Mouse (Mus musculus): ENCODE measurements around the gene Pabpn1. TPM values are rescaled to one million over a fixed set of nuclear protein-coding genes. Genes with fewer than 3 reads are reported as not detected.

Pabpn1 gene
- 273 TPM for total RNA-seq (2023)

DNA sequence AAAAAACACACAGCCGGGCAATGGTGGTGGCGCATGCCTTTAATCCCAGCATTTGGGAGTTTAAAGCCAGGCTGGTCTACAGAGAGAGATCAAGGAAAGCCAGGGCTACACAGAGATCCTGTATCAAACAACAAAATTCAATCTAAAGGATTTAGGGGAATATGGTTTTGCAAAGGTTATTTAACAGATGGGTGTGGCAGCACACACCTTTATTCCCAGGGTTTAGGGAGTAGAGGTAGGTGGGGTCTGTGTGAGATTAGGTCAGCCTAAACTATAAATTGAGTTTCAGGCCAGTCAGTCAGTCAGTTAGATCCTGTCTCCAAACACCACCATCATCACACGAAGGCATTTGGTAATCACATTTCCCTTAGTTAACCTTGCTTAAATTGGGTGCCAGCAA is at the start of gene Pabpn1:
Gene Pabpn1 (plus strand): TSS at position 301 of the 400 bp plus-strand sequence.

GRCm38 (mm10) chr14:54870861-54871260 is 21.4 kb upstream of the Pabpn1 start, which contains the start of gene Homez:
Gene Homez (minus strand): TSS chr14:54870961.

GRCm38 (mm10) chr14:54877048-54877715 is 15.1 kb upstream of the Pabpn1 start, which contains the start of gene Ppp1r3e:
Gene Ppp1r3e (minus strand): TSS chr14:54877550.

DNA sequence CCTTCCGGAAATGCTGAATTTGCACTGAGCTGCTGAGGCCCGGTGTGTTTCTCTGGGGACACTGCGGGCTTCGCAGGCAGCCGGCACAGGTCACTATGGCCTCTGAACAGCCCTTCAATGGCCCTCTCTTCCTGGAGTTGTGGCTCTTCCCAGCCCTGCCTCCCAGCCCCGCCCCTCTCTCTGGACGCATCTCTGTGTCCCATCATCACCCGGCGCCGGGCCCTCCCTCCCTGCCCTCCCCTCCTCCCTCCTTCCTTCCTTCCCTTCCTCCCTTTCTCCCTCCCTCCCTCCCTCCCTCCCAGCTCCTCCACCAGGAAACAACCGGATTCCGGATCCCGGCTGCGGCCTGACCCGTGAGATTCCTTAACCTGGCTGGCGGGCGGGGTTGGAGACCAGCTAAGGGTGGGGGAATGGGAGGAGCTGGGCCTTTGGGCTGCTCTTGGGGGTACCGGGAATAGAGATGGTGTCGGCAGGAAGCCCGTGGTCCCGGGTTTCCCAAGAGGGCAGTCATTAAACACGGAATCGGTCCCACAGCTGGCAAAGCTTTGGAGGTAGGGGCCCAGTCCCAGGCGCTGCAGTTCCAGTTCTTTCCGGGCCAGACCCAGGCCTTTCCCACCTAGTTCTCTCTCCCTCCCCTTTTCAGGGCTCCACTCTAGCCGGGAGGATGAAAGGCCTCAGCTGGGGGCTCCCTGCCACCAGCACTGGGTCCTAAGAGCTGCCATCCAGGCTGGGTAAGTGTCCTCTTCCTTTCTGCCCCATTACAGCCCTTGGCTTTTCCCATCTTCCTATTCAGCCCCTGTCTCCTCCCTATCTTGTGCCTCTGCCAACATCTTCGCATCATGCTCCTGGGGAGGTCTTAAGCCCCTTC is 8.9 kb upstream of the Pabpn1 start, which contains the start of the genes Bcl2l2 and Gm20521:
Gene Bcl2l2 (plus strand): TSS at position 224 of the 868 bp plus-strand sequence.
Gene Gm20521 (plus strand): TSS at position 288 of the 868 bp plus-strand sequence.

DNA sequence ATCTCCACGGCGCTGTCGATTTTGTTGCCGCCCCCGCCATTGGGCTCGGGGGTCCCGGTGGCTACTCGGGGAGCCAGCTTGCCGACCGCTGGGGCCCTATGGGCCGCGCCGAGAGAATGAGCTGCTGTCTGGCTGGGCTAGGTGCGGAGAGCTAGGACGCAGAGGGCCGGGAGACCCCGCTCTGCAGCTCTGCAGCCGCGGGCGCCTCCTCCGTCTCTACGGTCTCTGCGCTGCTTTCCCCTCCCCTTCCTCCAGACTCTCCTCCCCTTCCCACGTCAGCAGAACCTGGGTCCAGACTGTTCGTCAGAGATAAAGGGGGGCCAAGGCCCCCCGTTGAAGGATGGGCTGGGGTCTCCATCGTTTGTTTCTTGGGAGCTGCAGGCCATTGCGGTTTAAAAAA is 20.6 kb downstream of the Pabpn1 start, which contains the start of gene Slc22a17:
Gene Slc22a17 (minus strand): TSS at position 247 of the 400 bp plus-strand sequence.

DNA sequence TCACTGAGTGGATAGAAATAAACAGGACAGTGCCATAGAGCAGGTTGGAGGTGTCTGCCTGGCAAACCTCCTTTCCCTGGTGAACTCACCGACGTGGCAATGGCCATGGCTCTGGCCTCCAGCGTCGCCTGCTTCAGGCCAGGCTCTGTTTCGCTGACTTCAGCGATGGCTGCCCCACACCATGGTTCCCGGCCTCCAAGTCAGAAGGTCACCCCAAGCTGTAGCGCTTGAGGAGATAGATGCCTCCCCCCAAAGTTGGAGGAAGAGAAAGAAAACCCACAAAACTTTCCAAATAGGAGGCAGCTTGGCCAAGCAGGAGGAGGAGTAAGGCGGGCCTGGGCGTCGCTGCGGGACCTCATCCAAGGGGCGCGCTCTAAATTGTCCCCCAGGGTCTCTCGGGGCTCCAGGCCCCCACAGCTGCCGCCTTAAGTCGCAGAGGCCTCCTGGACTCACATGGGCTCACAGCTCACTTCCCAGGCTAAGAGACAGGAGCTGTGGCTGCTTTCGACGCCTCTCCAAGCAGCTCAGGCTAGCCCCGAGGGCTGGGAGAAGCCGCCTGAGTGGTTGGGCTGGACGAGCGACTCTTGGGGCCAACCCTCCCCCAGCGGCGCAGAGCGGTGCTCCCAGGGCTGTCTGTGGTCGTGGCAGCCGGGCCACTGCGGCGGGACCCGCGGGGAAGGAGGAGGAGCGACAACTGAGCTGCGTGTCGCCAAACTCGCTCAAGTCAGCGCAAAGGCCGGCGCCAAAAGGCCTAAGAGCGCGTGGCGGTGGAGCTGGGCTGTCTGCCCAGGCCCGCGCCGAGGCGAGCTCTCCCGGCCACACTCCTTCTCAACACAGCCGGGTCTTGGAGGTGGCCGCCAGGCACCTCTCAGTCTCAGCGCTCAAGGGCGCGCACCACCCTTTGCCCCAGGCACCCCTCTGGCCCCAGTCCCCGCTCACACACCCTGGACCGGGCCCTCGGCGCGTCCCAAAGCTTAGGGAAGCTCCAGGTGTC is 33.3 kb downstream of the Pabpn1 start, which contains the start of gene Efs:
Gene Efs (minus strand): TSS at position 778 of the 994 bp plus-strand sequence.

DNA sequence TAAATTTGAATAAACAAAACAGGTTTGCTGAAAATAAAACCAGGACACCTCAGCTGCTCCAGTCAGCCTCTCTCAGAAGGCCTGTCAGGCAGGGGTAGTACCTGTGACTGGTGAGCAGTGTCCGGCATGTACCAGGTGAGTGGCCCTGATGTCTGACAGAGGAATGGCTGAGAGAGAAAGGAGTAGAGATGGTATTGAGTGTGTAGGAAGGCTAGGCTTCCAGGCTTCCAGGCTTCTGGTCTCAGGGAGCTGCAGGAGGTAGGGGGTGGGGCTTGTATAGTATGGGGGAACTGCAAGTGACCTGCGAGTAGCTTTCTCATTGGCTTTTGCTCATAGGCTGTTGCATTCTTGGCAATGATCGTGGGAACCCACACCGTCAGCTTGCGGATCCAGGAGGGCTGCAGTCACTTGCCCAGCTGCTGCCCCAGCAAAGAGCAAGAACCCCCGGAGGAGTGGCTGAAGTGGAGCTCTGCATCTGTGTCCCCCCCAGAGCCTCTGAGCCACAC is 40.4 kb downstream of the Pabpn1 start, which contains the start of gene Il25:
Gene Il25 (plus strand): TSS at position 51 of the 506 bp plus-strand sequence.

GRCm38 (mm10) chr14:54935904-54936830 is 43.9 kb downstream of the Pabpn1 start, which contains the start of gene Cmtm5:
Gene Cmtm5 (plus strand): TSS chr14:54936261.

Other genes with a start within 250 kb of the Pabpn1 start
- gene 1700123O20Rik, start 206.3 kb upstream of the Pabpn1 start, total RNA-seq (2023), result 30.0 TPM
- gene Acin1, start 205.6 kb upstream of the Pabpn1 start, total RNA-seq (2023), result 585 TPM
- not detected for gene Gm29776, start 193.7 kb upstream of the Pabpn1 start, total RNA-seq (2023)
- gene Cebpe, start 180.3 kb upstream of the Pabpn1 start, total RNA-seq (2023), result not detected
- gene Slc7a8, start 110.6 kb upstream of the Pabpn1 start, total RNA-seq (2023), result 0.86 TPM
- gene Rnf212b, start 78.4 kb upstream of the Pabpn1 start, total RNA-seq (2023), result not detected
- 10.6 TPM for gene Homez, start 21.5 kb upstream of the Pabpn1 start, total RNA-seq (2023)
- gene Ppp1r3e, start 14.9 kb upstream of the Pabpn1 start, total RNA-seq (2023), result 10.2 TPM
- 3.5 TPM for gene Bcl2l2, start 9.1 kb upstream of the Pabpn1 start, total RNA-seq (2023)
- not detected for gene Gm20521, start 9.1 kb upstream of the Pabpn1 start, total RNA-seq (2023)
- gene Slc22a17, start 20.6 kb downstream of the Pabpn1 start, total RNA-seq (2023), result 2.3 TPM
- not detected for gene Efs, start 33.6 kb downstream of the Pabpn1 start, total RNA-seq (2023)
- gene Il25, start 40.2 kb downstream of the Pabpn1 start, total RNA-seq (2023), result not detected
- not detected for gene Cmtm5, start 43.8 kb downstream of the Pabpn1 start, total RNA-seq (2023)
- gene Myh6, start 74.4 kb downstream of the Pabpn1 start, total RNA-seq (2023), result not detected
- not detected for gene Gm17428, start 84.4 kb downstream of the Pabpn1 start, total RNA-seq (2023)
- not detected for gene Myh7, start 102.1 kb downstream of the Pabpn1 start, total RNA-seq (2023)
- gene Ngdn, start 123.0 kb downstream of the Pabpn1 start, total RNA-seq (2023), result 82.5 TPM
- 24.8 TPM for gene Zfhx2, start 199.8 kb downstream of the Pabpn1 start, total RNA-seq (2023)
- gene Thtpa, start 202.3 kb downstream of the Pabpn1 start, total RNA-seq (2023), result 5.9 TPM
- 123 TPM for gene Ap1g2, start 214.1 kb downstream of the Pabpn1 start, total RNA-seq (2023)
- gene Jph4, start 224.4 kb downstream of the Pabpn1 start, total RNA-seq (2023), result not detected

Measured in CD4-positive naive resting alpha-beta T cell, adult 57 days (primary cell).